Mouse (Mus musculus): ENCODE data around the gene Ncam1.

DNA sequence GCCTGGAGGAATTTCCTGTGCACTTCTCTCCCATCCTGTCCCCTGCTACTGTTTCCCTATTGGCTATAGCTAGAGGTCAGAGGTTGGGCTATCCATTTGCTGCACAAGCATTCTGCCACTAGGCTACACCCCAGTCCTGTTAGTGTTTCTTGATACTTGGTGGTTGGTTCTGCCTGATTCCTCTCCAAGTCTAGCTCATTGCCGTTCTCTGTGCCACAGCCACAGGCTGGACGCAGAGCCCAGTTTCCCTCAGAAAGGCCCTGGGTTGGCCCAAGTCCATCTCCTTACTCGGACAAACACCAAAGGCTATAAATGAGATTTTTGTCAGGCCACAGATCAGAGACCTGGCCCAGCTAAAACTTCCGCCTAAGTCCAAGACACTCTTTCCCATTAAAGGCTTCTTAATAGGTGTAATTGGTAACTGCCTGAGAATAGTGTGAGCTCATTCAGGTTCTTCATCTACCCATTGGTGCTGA lies 140.3 kb downstream of the Ncam1 start:
- TF ChIP-seq POLR2A (IDR thresholded peaks at IDR 0.05; ENCODE audit: low read depth, low read length), result no peak
- no peak for TF ChIP-seq CTCF (IDR thresholded peaks at IDR 0.05; ENCODE audit: extremely low read depth, insufficient read depth, insufficient read length, insufficient replicate concordance)

All from spleen, adult 2 months (tissue).